Mouse (Mus musculus) liver, embryonic 14.5 days (tissue): Measurements from ENCODE around the gene Eri3.

Source experiments
- CTCF ChIP-seq: IDR thresholded peaks from 2 replicates; pipeline ENCODE4 v1.5.1; 2016; ENCODE audit warnings: antibody characterized with exemption, low read depth, control low read depth
- EP300 ChIP-seq: IDR thresholded peaks from 2 replicates; pipeline ENCODE4 v1.6.1; 2016; ENCODE audit warnings: antibody characterized with exemption, low read depth

- no peak for TF ChIP-seq CTCF
- no peak for TF ChIP-seq EP300
Observed at GRCm38 (mm10) chr4:117641804-117642203, 91.6 kb downstream of the Eri3 start.
